Mouse (Mus musculus): Measurements from ENCODE around the gene Faf1. TPM values are rescaled to one million over a fixed set of nuclear protein-coding genes. Genes with fewer than 3 reads are reported as not detected.
"Not testable (repeated sequence)": the region's sequence is repeated elsewhere in the genome, so short reads cannot be mapped to it uniquely, and the experiment has no call there.

Faf1 gene
- polyA plus RNA-seq, 1 experiment from 2014 or later = 11.1 TPM

DNA sequence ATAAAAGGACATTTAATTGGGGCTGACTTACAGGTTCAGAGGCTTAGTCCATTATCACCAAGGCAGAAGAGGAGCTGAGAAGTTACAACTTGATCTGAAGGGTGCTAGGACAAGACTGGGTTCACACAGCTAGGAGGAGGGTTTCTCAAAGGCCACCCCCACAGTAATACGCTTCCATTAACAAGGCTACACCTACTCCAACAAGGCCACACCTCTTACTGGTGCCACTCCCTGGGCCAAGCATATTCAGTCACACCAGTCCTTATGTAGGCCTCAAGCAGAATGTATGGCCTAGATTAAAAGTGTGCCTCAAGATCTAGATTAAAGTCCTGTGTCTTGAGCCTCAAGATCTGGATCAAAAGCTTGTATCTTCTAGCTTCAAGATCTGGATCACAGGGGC lies 4.4 kb upstream of the Faf1 start:
- no peak overlapping the region for H3K27ac ChIP-seq (ENCODE audit: low read length)
- 43% methylated on average over 1 of the region's 1 CpGs for WGBS (ENCODE audit: insufficient replicate concordance)
- H3K9ac ChIP-seq (ENCODE audit: low read depth, low read length) = no peak overlapping the region
- no peaks in the 10 kb centered on the region for H3K36me3 ChIP-seq (ENCODE audit: control insufficient read depth, insufficient read depth)
- H3K4me2 ChIP-seq (ENCODE audit: low read depth, low read length) = no peak overlapping the region
- H3K4me3 ChIP-seq (ENCODE audit: low read depth, low read length) = no peak overlapping the region
- no peaks in the 10 kb centered on the region for H3K27me3 ChIP-seq (ENCODE audit: control insufficient read depth, insufficient read depth, low read depth, low read length)
- ATAC-seq (ENCODE audit: low read depth) = no peak
- H3K4me1 ChIP-seq (ENCODE audit: control insufficient read depth, low read depth, low read length) = peaks cover 8% of the 10 kb centered on the region
- no peaks in the 10 kb centered on the region for H3K9me3 ChIP-seq (replicated peaks; ENCODE audit: control insufficient read depth, low read length)

- no peak overlapping the region for H3K9ac ChIP-seq (ENCODE audit: low read depth, low read length)
- no peaks in the 10 kb centered on the region for H3K36me3 ChIP-seq (ENCODE audit: control insufficient read depth, insufficient read depth)
- no peaks in the 10 kb centered on the region for H3K9me3 ChIP-seq (replicated peaks; ENCODE audit: control insufficient read depth, low read length)
- H3K4me1 ChIP-seq (ENCODE audit: control insufficient read depth, low read depth, low read length) = peaks cover 9% of the 10 kb centered on the region
- no peak overlapping the region for H3K4me3 ChIP-seq (ENCODE audit: low read depth, low read length)
- H3K27me3 ChIP-seq (ENCODE audit: control insufficient read depth, insufficient read depth, low read depth, low read length) = no peaks in the 10 kb centered on the region
- H3K27ac ChIP-seq (ENCODE audit: low read length) = no peak overlapping the region
- ATAC-seq (ENCODE audit: low read depth) = no peak
- 75% methylated on average over 2 of the region's 2 CpGs for WGBS (ENCODE audit: insufficient replicate concordance)
- H3K4me2 ChIP-seq (ENCODE audit: low read depth, low read length) = no peak overlapping the region
Observed at GRCm38 (mm10) chr4:109674097-109674496, 2.3 kb upstream of the Faf1 start.

- no peak for ATAC-seq (ENCODE audit: low read depth)
Observed at GRCm38 (mm10) chr4:109677221-109677620, 833 bp downstream of the Faf1 start.

GRCm38 (mm10) chr4:109683561-109683960 lies 7.2 kb downstream of the Faf1 start:
- H3K27ac ChIP-seq (ENCODE audit: low read length) = no peak overlapping the region
- no peaks in the 10 kb centered on the region for H3K9me3 ChIP-seq (replicated peaks; ENCODE audit: control insufficient read depth, low read length)
- H3K36me3 ChIP-seq (ENCODE audit: control insufficient read depth, insufficient read depth) = no peaks in the 10 kb centered on the region
- H3K9ac ChIP-seq (ENCODE audit: low read depth, low read length) = no peak overlapping the region
- H3K4me1 ChIP-seq (ENCODE audit: control insufficient read depth, low read depth, low read length) = peaks cover 3% of the 10 kb centered on the region; the same call in 1 of the 2 replicates
- no peak overlapping the region for H3K4me2 ChIP-seq (ENCODE audit: low read depth, low read length)
- H3K27me3 ChIP-seq (ENCODE audit: control insufficient read depth, insufficient read depth, low read depth, low read length) = no peaks in the 10 kb centered on the region
- WGBS (ENCODE audit: insufficient replicate concordance) = 53% methylated on average over 2 of the region's 2 CpGs
- H3K4me3 ChIP-seq (ENCODE audit: low read depth, low read length) = no peak overlapping the region
- ATAC-seq (ENCODE audit: low read depth) = no peak

More at GRCm38 (mm10) chr4:109677221-109677620, 833 bp downstream of the Faf1 start:
- Histone ChIP-seq H3K9me3 (replicated peaks; ENCODE audit: control insufficient read depth, low read length) (no peaks in the 10 kb centered on the region), H3K36me3 (ENCODE audit: control insufficient read depth, insufficient read depth) (no peaks in the 10 kb centered on the region), H3K4me1 (ENCODE audit: control insufficient read depth, low read depth, low read length) (peaks cover 9% of the 10 kb centered on the region), H3K9ac (ENCODE audit: low read depth, low read length) (peak overlapping the region; percentile 95), H3K4me3 (ENCODE audit: low read depth, low read length) (peak overlapping the region; percentile 98), H3K4me2 (ENCODE audit: low read depth, low read length) (peak overlapping the region; percentile 97), H3K27me3 (ENCODE audit: control insufficient read depth, insufficient read depth, low read depth, low read length) (no peaks in the 10 kb centered on the region), H3K27ac (ENCODE audit: low read length) (peak overlapping the region; percentile 97)
- 1% methylated on average over 3 of the region's 3 CpGs for WGBS (ENCODE audit: insufficient replicate concordance)

GRCm38 (mm10) chr4:109692674-109693073 lies 16.3 kb downstream of the Faf1 start:
- ATAC-seq (ENCODE audit: low read depth) = no peak
- Histone ChIP-seq H3K4me1 (ENCODE audit: control insufficient read depth, low read depth, low read length) (no peaks in the 10 kb centered on the region), H3K9me3 (replicated peaks; ENCODE audit: control insufficient read depth, low read length) (peaks cover 5% of the 10 kb centered on the region; the same call in 1 of the 2 replicates), H3K27me3 (ENCODE audit: control insufficient read depth, insufficient read depth, low read depth, low read length) (no peaks in the 10 kb centered on the region), H3K27ac (ENCODE audit: low read length) (no peak overlapping the region), H3K4me2 (ENCODE audit: low read depth, low read length) (no peak overlapping the region), H3K4me3 (ENCODE audit: low read depth, low read length) (no peak overlapping the region), H3K36me3 (ENCODE audit: control insufficient read depth, insufficient read depth) (no peaks in the 10 kb centered on the region; the same call in 1 of the 2 replicates), H3K9ac (ENCODE audit: low read depth, low read length) (no peak overlapping the region)

DNA sequence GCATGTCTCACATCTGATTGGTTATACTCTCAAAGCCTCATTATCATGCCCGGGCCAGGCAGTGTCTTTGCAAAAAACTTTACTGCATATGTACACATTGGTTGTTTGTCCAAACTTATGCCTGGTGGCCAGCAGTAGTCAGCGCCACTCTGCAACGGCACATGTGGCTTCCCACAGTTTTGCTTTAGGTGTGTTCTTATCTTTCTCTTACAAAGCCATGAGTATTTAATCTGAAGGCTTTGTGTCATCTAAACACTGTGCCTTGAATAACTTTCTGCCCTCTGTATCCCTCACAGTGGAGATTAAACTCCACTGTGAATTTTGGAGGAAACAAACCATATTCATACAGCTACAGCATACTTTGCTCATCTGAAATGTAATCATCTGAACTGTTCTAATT lies 24.3 kb downstream of the Faf1 start:
- not testable (repeated sequence) for H3K36me3 ChIP-seq (ENCODE audit: control insufficient read depth, insufficient read depth); H3K9me3 ChIP-seq (replicated peaks; ENCODE audit: control insufficient read depth, low read length); H3K4me3 ChIP-seq (ENCODE audit: low read depth, low read length); H3K27me3 ChIP-seq (ENCODE audit: control insufficient read depth, insufficient read depth, low read depth, low read length); H3K9ac ChIP-seq (ENCODE audit: low read depth, low read length); H3K4me1 ChIP-seq (ENCODE audit: control insufficient read depth, low read depth, low read length); H3K4me2 ChIP-seq (ENCODE audit: low read depth, low read length); H3K27ac ChIP-seq (ENCODE audit: low read length)
- peak; percentile 35; the same call in 1 of the 2 replicates for ATAC-seq (ENCODE audit: low read depth)
- 33% methylated on average over 3 of the region's 3 CpGs for WGBS (ENCODE audit: insufficient replicate concordance)

GRCm38 (mm10) chr4:109703568-109703967 lies 27.2 kb downstream of the Faf1 start:
- Histone ChIP-seq H3K36me3 (ENCODE audit: control insufficient read depth, insufficient read depth) (no peaks in the 10 kb centered on the region), H3K9ac (ENCODE audit: low read depth, low read length) (no peak overlapping the region), H3K4me1 (ENCODE audit: control insufficient read depth, low read depth, low read length) (peaks cover 6% of the 10 kb centered on the region), H3K4me2 (ENCODE audit: low read depth, low read length) (no peak overlapping the region), H3K27me3 (ENCODE audit: control insufficient read depth, insufficient read depth, low read depth, low read length) (no peaks in the 10 kb centered on the region), H3K27ac (ENCODE audit: low read length) (no peak overlapping the region), H3K4me3 (ENCODE audit: low read depth, low read length) (no peak overlapping the region), H3K9me3 (replicated peaks; ENCODE audit: control insufficient read depth, low read length) (no peaks in the 10 kb centered on the region)
- no peak for ATAC-seq (ENCODE audit: low read depth)

GRCm38 (mm10) chr4:109705349-109705748 lies 29.0 kb downstream of the Faf1 start:
- 75% methylated on average over 2 of the region's 2 CpGs for WGBS (ENCODE audit: insufficient replicate concordance)
- no peak overlapping the region for H3K4me3 ChIP-seq (ENCODE audit: low read depth, low read length)
- ATAC-seq (ENCODE audit: low read depth) = no peak
- no peak overlapping the region for H3K4me2 ChIP-seq (ENCODE audit: low read depth, low read length)
- H3K27ac ChIP-seq (ENCODE audit: low read length) = no peak overlapping the region
- no peaks in the 10 kb centered on the region for H3K9me3 ChIP-seq (replicated peaks; ENCODE audit: control insufficient read depth, low read length)
- H3K36me3 ChIP-seq (ENCODE audit: control insufficient read depth, insufficient read depth) = no peaks in the 10 kb centered on the region
- peaks cover 6% of the 10 kb centered on the region for H3K4me1 ChIP-seq (ENCODE audit: control insufficient read depth, low read depth, low read length)
- no peak overlapping the region for H3K9ac ChIP-seq (ENCODE audit: low read depth, low read length)
- H3K27me3 ChIP-seq (ENCODE audit: control insufficient read depth, insufficient read depth, low read depth, low read length) = no peaks in the 10 kb centered on the region

GRCm38 (mm10) chr4:109719281-109719680 lies 42.9 kb downstream of the Faf1 start:
- Histone ChIP-seq H3K4me1 (ENCODE audit: control insufficient read depth, low read depth, low read length) (no peaks in the 10 kb centered on the region), H3K9me3 (replicated peaks; ENCODE audit: control insufficient read depth, low read length) (no peaks in the 10 kb centered on the region), H3K27ac (ENCODE audit: low read length) (no peak overlapping the region), H3K27me3 (ENCODE audit: control insufficient read depth, insufficient read depth, low read depth, low read length) (no peaks in the 10 kb centered on the region), H3K36me3 (ENCODE audit: control insufficient read depth, insufficient read depth) (no peaks in the 10 kb centered on the region), H3K9ac (ENCODE audit: low read depth, low read length) (no peak overlapping the region), H3K4me3 (ENCODE audit: low read depth, low read length) (no peak overlapping the region), H3K4me2 (ENCODE audit: low read depth, low read length) (no peak overlapping the region)
- ATAC-seq (ENCODE audit: low read depth) = no peak
- WGBS (ENCODE audit: insufficient replicate concordance) = 86% methylated on average over 5 of the region's 5 CpGs

GRCm38 (mm10) chr4:109729281-109729680 lies 52.9 kb downstream of the Faf1 start:
- Histone ChIP-seq H3K9me3 (replicated peaks; ENCODE audit: control insufficient read depth, low read length) (no peaks in the 10 kb centered on the region), H3K27me3 (ENCODE audit: control insufficient read depth, insufficient read depth, low read depth, low read length) (no peaks in the 10 kb centered on the region), H3K36me3 (ENCODE audit: control insufficient read depth, insufficient read depth) (no peaks in the 10 kb centered on the region), H3K4me2 (ENCODE audit: low read depth, low read length) (no peak overlapping the region), H3K4me1 (ENCODE audit: control insufficient read depth, low read depth, low read length) (no peaks in the 10 kb centered on the region), H3K4me3 (ENCODE audit: low read depth, low read length) (no peak overlapping the region), H3K27ac (ENCODE audit: low read length) (no peak overlapping the region), H3K9ac (ENCODE audit: low read depth, low read length) (no peak overlapping the region)
- WGBS (ENCODE audit: insufficient replicate concordance) = 7% methylated on average over 2 of the region's 2 CpGs
- no peak for ATAC-seq (ENCODE audit: low read depth)
